Mouse (Mus musculus) lung, postnatal 14 days (tissue): ENCODE results near the gene Tmem190.
"Not testable (repeated sequence)": the region's sequence is repeated elsewhere in the genome, so short reads cannot be mapped to it uniquely, and the experiment has no call there.

Source experiments
- DNase-seq: peaks from one replicate; pipeline ENCODE4 v3.0.0; 2021

Gene Tmem190

GRCm38 (mm10) chr7:4776861-4777830 lies 5.6 kb upstream of the Tmem190 start:
- DNase-seq, result peak; percentile 70

- no peak for DNase-seq
Observed at GRCm38 (mm10) chr7:4777851-4778637, 4.7 kb upstream of the Tmem190 start.

GRCm38 (mm10) chr7:4779921-4780320 lies 2.8 kb upstream of the Tmem190 start:
- DNase-seq, result no peak

- DNase-seq, result no peak
Observed at GRCm38 (mm10) chr7:4782130-4782529, 607 bp upstream of the Tmem190 start.

- no peak for DNase-seq
Observed at GRCm38 (mm10) chr7:4783667-4784268, 1.0 kb downstream of the Tmem190 start.

- DNase-seq, result peak; percentile 68
Observed at GRCm38 (mm10) chr7:4788499-4789435, 6.0 kb downstream of the Tmem190 start.

GRCm38 (mm10) chr7:4789436-4789935 lies 6.7 kb downstream of the Tmem190 start, which contains the start of gene Tmem238:
Gene Tmem238 (minus strand): TSS chr7:4789656.
- DNase-seq, result peak; percentile 78

GRCm38 (mm10) chr7:4792278-4793212 lies 9.8 kb downstream of the Tmem190 start, which contains the start of gene Rpl28:
Gene Rpl28 (plus strand): TSS chr7:4792874.
- DNase-seq, result peak; percentile 95

GRCm38 (mm10) chr7:4793248-4793647 lies 10.5 kb downstream of the Tmem190 start:
- DNase-seq, result not testable (repeated sequence)

- no peak for DNase-seq
Observed at GRCm38 (mm10) chr7:4793674-4794073, 10.9 kb downstream of the Tmem190 start.

- no peak for DNase-seq
Observed at GRCm38 (mm10) chr7:4794631-4795168, 12.0 kb downstream of the Tmem190 start.

GRCm38 (mm10) chr7:4795767-4796433 lies 13.2 kb downstream of the Tmem190 start:
- peak; percentile 26 for DNase-seq

GRCm38 (mm10) chr7:4802247-4802646 lies 19.5 kb downstream of the Tmem190 start:
- no peak for DNase-seq

GRCm38 (mm10) chr7:4806716-4807115 lies 24.0 kb downstream of the Tmem190 start:
- DNase-seq, result peak; percentile 55

- DNase-seq, result not testable (repeated sequence)
Observed at GRCm38 (mm10) chr7:4811131-4811530, 28.4 kb downstream of the Tmem190 start.

GRCm38 (mm10) chr7:4811842-4812302 lies 29.1 kb downstream of the Tmem190 start:
- no peak for DNase-seq

GRCm38 (mm10) chr7:4812303-4813104 lies 29.8 kb downstream of the Tmem190 start, which contains the start of gene Ube2s:
Gene Ube2s (minus strand): TSS chr7:4812590.
- peak; percentile 97 for DNase-seq

GRCm38 (mm10) chr7:4813105-4813791 lies 30.5 kb downstream of the Tmem190 start:
- DNase-seq, result no peak
